Mouse (Mus musculus) telencephalon, adult 2 months (tissue): ENCODE data around the gene Zfp106.
A peak's percentile ranks its signal among the peaks of the same experiment; 100 is the strongest.

Source experiments
- DNase-seq: peaks from one replicate; pipeline ENCODE4 v3.0.0-alpha.2; 2011; ENCODE audit warnings: low read depth, low spot score

The Zfp106 gene

GRCm38 (mm10) chr2:120556868-120557267, 6.8 kb downstream of the Zfp106 start:
- DNase-seq: no peak

- no peak for DNase-seq
Measured at GRCm38 (mm10) chr2:120544732-120545131, 18.9 kb downstream of the Zfp106 start.

GRCm38 (mm10) chr2:120539778-120540208, 23.9 kb downstream of the Zfp106 start:
- peak; percentile 94 for DNase-seq

GRCm38 (mm10) chr2:120539333-120539732, 24.3 kb downstream of the Zfp106 start:
- no peak for DNase-seq

GRCm38 (mm10) chr2:120531223-120531622, 32.4 kb downstream of the Zfp106 start:
- no peak for DNase-seq

- no peak for DNase-seq
Measured at GRCm38 (mm10) chr2:120529531-120529930, 34.1 kb downstream of the Zfp106 start.

- no peak for DNase-seq
Measured at GRCm38 (mm10) chr2:120526771-120527170, 36.9 kb downstream of the Zfp106 start.

GRCm38 (mm10) chr2:120518547-120519210, 45.0 kb downstream of the Zfp106 start:
- DNase-seq: no peak

- DNase-seq: no peak
Measured at GRCm38 (mm10) chr2:120514181-120514580, 49.5 kb downstream of the Zfp106 start.

- no peak for DNase-seq
Measured at GRCm38 (mm10) chr2:120503992-120504391, 59.7 kb downstream of the Zfp106 start.

- DNase-seq: no peak
Measured at GRCm38 (mm10) chr2:120503094-120503493, 60.5 kb downstream of the Zfp106 start.

GRCm38 (mm10) chr2:120502605-120502990, 61.0 kb downstream of the Zfp106 start:
- DNase-seq: no peak

- no peak for DNase-seq
Measured at GRCm38 (mm10) chr2:120501931-120502604, 61.6 kb downstream of the Zfp106 start.

GRCm38 (mm10) chr2:120501136-120501918, 62.3 kb downstream of the Zfp106 start:
- no peak for DNase-seq

- no peak for DNase-seq
Measured at GRCm38 (mm10) chr2:120499971-120500471, 63.6 kb downstream of the Zfp106 start.

- peak; percentile 52 for DNase-seq
Measured at GRCm38 (mm10) chr2:120496511-120496910, 67.1 kb downstream of the Zfp106 start.

- no peak for DNase-seq
Measured at GRCm38 (mm10) chr2:120493254-120493653, 70.4 kb downstream of the Zfp106 start.

GRCm38 (mm10) chr2:120484241-120484640, 79.4 kb downstream of the Zfp106 start:
- no peak for DNase-seq

- no peak for DNase-seq
Measured at GRCm38 (mm10) chr2:120482506-120483389, 80.9 kb downstream of the Zfp106 start.

GRCm38 (mm10) chr2:120481921-120482320, 81.7 kb downstream of the Zfp106 start:
- no peak for DNase-seq

GRCm38 (mm10) chr2:120478600-120478999, 85.0 kb downstream of the Zfp106 start:
- DNase-seq: no peak
